Mouse (Mus musculus) adrenal gland (tissue): Measurements from ENCODE around the gene Tecpr2.

Experiments
- intact Hi-C: fragments of 180-260 bp; cut with DNase I; formaldehyde crosslinking; loops from one replicate; pipeline ENCODE4 v1.15.1; 2025

The Tecpr2 gene

DNA sequence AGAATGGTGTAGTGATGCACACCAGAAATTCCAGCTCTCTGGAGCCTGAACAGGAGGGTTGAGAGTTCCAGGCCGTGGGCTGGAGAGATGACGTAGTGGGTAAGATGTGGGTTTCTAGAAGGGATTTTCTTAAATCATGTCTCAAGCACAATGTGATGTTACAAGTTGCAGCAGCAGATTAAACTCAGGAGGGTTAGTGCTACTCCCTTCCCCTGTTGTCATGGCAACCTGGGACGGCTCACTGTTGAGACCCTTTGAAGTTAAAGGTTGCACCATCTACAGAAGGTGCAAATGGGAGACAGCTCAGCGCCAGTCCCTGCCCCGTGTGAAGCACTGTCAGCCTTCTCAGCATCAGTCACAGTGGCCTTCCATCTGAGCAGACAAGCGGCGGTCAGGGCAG, 27.8 kb upstream of the Tecpr2 start:
- intact Hi-C loops: no loop called here

DNA sequence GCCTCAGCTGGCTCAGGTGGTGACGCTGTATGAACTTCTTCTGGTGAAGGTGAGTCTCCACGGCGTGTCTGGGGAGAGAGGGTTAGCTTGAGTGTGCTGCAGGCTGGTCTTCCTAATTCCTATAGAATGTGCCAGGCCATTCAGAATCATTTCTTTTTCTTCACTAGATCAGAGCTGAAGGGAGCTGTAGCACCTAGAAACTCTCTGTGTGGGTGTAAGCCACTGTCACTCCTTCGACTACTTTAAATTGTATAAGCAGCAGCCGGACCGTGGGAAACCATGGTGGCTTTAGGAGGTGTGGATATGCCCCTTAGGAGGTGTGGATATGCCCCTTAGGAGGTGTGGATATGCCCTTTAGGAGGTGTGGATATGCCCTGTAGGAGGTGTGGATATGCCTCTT, 25.1 kb upstream of the Tecpr2 start:
- intact Hi-C loops: no loop called here

DNA sequence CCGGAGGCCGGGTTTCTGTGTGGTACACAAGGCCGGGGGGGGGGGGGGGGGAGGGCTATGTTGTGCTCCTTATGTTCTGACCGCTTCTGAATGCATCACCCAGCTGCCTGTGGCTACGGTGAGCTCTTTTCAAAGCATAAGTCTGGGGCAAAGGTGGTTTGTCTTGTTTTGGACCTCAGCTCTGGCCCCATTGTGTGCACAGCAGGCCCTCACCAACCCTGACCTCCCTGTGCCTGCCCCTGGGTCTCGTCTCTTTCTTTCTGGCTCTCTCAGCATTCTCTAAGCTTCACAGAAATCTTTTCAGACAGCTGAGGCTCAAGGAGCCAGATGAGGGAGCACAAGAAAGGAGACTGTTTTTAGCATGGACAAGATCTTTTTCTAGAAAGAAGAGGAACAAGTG, 23.5 kb upstream of the Tecpr2 start:
- intact Hi-C loops: no loop called here

DNA sequence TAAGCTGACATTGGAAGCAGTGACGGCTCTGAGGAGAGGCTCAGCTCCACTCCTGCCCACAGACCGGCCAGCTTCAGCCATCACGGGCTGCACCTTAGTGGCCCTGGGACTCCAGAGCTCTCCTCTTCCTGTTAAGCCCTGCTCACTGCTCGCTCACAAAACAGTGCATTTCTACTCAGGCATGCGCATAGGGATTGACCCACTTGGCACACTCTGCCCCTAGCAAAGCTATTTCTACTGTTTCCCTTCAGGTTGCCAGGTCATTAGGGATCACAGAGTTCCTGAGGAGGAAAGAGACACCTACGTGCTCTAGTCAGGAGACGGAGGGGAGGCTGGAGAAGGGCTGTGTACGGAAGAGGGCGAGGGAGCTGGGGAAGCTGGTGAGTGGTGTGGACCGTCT, 23.1 kb upstream of the Tecpr2 start:
- intact Hi-C loops: no loop called here

DNA sequence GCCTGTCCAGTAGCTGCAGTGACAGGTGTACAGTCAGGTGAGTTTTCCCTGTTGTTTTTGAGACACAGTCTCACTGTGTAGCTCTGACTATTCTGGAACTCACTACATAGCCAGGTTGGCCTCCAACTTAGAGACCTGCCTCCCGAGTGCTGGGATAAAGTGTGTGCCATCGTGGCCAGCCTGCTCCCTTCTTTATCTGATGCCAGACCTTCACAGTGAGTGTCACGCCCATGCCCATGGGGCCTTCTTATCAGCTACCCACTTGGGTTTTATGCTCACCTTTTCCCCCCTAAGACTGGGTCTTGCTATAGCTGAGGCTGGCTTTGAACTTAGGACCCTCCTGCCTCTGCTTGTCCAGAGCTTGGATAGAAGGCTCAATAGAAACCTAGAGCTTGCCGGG, 19.0 kb upstream of the Tecpr2 start:
- intact Hi-C loops: no loop called here

DNA sequence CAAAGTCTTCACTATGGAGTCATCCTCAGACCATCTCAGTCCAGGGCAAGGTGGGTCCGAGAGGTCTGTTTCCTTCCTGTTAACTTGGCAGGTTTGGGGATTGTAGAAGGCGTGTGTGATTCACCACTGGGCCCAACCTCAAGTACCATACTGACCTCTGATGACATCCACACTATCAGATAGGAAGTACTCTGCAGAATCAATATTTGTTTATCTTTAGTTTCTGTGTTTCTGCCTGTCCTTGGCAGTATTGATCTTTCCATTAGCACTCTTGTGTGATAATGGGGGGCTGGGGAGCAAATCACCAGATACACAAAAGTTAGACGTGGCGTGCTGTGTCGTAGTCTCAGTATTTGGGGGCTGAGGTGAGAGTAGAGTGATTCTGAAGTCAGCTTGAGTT, 17.8 kb upstream of the Tecpr2 start:
- intact Hi-C loops: no loop called here

DNA sequence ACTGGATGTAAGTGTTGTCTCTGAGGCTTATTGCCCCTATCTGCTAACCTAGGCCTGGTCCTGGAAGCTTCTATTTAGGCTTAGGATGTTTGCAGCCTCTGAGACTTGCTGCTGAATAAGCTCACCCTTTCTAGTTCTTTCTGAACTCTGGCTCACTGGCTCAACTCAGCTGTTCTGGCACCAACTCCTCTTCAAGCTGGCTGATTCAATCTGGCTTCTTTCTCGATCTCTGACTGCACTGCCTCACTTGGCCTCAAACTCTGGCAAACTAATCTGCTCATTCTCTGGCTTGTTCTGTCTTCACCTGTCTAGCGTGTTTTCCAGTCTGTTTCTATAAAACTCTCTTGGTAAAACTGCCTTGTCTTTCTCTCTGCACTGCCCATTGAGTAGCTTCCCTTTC, 13.7 kb upstream of the Tecpr2 start:
- intact Hi-C loops: no loop called here

DNA sequence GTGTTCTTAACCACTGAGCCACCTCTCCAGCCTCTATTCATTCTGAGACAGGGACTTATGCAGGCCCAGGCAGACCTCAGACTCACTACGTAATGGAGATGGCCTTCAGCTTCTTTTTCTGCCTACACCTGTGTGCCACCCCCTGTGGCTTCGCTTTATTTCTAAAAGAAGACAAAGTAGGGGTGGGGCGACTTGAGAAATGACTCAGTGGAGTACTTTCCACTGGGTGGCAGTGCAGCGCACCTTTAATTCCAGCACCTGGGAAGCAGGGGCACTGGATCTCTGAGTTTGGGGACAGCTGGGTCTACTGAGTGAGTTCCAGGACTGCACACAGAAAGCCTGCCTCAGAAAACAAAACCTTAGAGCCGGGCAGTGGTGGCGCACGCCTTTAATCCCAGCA, 6.8 kb upstream of the Tecpr2 start:
- intact Hi-C loops: no loop called here

DNA sequence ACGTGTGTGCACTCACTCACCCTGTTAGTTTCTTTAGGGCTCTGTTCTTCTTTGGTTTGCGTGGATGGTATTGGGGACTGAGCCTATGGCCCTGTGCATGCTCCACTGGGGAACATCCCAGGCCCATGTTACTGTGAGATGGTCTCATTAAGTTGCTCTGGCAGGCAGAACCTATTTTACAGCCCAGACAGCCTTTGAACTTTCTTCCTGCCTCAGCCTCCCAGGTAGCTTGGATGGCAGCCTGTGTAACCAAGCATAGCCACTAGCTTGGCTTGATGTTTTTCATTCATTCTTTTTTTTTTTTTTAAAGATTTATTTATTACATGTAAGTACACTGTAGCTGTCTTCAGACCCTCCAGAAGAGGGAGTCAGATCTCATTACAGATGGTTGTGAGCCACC, 3.8 kb upstream of the Tecpr2 start:
- intact Hi-C loops: no loop called here

DNA sequence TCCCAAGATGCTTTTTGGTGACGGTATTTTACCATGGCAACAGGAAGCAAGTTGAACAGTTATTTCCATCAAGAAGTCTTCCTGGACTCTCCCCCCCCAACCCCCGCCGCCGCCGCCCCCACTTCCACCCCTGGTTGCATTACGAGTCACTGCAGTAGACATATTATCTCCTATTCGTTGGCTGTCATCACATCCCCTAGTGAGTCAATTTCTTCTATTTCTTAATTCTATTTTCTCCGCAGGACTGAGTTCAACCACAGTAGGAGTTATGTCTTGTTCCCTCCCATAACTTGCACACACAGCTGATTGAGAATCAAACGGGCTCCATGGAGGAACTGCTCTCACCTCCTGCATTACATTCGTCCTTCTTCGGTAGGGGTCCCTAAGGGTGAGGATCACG, 958 bp upstream of the Tecpr2 start:
- intact Hi-C loops: no loop called here

DNA sequence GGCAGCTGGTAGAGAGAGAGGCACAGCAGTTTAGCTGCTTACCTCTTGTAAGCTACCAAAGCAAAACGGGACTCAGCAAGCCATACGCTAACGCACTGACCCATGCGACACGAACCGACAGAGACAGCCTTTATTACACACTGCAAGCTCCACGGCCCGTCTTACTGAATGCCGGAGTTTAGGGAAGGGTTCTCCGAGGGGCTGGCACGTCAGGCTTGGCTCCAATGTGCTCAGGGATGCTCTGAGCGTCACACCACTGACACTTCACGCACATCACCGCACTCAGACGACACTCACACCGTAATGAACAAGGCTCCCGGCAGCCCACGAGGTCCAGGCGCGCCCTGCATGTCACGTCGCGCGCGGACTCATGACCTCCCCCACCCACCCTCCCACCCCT, 458 bp upstream of the Tecpr2 start:
- intact Hi-C loops: no loop called here

DNA sequence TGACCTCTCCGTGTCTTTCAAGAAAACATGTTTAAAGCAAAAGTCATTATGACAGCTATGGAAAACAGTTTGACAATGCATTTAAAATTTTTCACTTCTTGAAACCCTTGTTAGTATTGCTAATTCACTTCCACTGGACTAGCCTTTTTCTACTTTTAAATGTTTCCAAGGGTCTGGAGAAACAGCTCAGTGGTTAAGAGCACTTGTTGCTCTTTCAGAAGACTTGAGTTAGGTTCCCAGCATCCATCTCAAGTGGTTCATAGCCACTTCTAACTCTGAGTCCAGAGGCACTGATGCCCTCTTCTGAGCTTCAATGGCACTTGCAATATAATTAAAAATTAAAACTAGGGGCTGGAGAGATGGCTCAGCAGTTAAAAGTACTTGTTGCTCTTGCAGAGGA, 2.8 kb downstream of the Tecpr2 start:
- intact Hi-C loops: no loop called here

DNA sequence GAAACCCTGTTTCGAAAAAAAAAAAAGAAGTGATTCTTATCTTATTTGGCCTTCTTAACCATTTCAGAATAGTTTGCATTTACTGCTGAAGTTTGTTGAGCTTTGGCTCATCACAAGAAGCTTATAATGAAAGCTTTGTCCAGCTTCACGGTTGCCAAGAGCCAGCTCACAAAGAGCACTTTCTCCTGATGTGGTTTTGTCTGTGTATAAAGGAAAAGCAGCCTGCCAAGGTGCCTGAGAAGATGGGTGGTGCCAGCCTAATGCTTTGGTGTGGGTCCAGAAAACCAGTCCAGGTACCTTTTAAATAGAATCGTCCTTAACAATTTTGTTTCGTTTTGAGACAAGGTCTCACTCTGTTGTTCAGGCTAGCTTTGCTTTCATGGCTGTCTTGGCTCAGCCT, 13.0 kb downstream of the Tecpr2 start:
- intact Hi-C loops: loop anchor here (5.0 kb wide), 1 partner anchor 55 kb away; no protein-coding TSS in a partner anchor

DNA sequence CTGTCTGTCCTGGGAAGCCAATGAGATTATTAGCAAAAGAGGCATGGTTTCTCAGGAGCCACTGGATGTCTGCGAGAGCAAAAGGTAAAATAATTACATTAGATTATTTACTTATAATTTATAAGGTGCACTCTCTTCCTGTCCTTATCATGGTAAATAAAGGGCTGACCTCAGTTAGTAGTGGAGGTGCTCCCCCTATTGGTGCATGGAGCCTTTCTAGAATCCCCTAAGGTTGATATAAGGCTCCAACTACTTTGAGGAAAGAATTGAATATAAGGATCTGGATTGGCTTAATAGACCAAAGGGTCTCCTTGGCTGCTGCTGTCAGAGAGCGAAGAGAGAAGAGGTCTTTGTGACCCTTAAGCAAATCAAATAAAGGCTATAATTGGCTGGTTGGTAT, 14.5 kb downstream of the Tecpr2 start:
- intact Hi-C loops: loop anchor here (5.0 kb wide), 1 partner anchor 56 kb away; no protein-coding TSS in a partner anchor

DNA sequence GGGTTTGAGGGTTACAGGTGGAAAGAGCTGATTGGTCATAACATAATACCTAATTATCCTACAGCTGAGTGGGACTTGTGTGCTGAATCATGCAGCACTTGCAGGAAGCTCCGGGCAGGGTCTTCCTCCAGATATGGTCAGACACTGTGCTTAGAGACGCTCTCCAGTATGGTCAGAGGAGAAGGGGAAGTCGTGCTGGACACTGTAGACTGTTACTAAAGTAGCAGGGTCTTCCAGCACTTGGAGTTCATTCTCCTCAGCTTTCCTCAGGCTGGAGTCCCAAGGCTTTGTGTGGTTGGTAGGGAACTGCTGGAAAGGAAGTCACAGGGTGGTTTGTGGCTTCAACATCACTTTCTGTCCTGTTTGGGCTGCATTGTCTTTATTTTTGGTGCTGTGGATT, 18.8 kb downstream of the Tecpr2 start:
- intact Hi-C loops: no loop called here

DNA sequence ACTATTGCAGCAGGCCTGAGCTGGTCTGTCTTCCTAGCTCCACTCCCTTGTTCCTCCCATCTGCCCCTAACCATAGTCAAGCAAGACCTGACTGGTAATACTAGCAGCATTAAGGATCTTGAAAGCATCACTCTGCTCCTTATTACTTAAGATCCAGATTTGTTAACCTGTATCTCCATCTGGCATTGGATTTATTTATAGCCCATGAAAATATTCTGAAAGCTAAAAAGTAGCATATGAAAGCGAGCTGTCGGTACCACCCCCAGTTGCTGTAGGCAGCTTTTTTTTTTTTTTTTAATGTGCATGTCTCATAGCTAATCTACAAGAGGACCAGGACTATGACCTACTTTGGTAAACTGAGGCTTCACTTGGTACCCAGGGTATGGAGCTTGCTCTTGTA, 20.9 kb downstream of the Tecpr2 start:
- intact Hi-C loops: no loop called here

DNA sequence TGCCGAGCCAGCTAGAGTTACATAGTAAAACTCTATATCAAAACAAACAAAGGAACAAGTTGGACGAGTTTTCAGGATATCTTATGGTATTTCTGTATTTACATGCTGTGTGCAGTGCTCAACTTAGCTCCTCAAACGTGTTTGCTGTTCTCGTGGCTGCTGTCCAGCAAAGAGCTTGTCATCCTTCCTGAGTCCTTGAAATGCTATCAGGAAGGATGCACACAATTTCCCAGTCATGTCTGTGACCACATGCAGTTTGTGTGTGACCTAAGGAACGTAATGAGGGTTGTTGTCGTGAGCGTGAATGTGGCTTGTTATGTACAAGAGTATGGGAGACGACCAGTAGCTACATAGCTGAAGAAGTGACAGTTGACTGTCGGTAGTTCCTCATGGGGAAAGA, 26.7 kb downstream of the Tecpr2 start:
- intact Hi-C loops: no loop called here

DNA sequence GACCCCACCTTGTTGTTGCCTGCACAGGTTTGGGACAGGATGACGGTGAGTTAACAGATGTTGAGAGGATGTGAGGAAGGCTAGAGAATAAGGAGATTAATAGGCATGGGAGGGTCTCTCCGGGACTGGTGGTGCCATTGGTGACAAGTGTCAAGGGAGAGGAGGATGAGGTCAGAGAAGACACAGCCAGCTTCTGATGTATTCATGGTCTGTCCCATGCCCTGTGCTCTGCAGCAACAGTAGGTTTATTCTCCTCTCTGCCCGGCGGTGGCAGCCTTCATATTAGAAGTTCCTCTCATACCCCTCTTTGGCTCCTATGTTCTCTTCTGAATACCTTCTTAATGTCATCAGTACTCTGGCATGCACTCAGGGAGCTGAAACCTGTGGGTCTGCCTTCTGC, 31.2 kb downstream of the Tecpr2 start:
- intact Hi-C loops: no loop called here

DNA sequence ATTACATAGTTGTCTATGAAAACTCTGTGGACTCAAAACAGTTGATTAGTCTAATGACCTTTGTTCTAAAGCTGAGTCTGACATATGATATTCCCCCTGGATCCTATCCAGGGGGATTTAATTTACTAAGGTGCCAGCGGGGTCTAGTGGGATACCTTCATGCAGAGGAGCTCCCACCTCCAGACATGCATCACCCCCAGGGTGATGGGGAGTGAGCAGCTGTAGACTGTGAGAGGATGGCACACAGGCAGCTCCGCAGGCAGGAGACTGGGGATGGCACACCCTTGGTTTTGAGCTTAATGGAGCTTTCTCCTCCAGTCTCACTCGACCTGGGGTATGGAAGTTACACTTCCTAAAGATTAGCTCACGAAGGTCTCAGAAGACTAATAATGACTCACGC, 32.5 kb downstream of the Tecpr2 start:
- intact Hi-C loops: no loop called here

DNA sequence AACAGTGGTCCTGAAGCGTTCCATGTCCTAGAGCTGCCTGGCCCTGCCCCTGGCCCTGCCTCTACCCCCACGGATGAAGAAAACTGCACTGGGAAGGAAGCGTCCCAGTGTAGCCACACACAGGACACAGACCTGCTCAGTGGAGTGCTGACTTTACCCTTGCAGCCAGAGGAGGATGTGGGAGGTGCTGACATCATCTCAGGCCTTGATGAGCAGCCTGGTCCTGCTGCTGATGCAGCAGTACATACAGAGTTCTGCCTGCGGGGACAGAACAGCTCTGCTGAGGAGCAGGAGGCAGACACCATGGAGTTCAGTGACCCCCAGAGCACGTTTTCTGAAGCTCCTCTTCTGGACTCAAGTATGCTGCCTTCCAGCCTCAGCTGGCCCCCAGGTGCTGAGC, 43.8 kb downstream of the Tecpr2 start:
- intact Hi-C loops: no loop called here

DNA sequence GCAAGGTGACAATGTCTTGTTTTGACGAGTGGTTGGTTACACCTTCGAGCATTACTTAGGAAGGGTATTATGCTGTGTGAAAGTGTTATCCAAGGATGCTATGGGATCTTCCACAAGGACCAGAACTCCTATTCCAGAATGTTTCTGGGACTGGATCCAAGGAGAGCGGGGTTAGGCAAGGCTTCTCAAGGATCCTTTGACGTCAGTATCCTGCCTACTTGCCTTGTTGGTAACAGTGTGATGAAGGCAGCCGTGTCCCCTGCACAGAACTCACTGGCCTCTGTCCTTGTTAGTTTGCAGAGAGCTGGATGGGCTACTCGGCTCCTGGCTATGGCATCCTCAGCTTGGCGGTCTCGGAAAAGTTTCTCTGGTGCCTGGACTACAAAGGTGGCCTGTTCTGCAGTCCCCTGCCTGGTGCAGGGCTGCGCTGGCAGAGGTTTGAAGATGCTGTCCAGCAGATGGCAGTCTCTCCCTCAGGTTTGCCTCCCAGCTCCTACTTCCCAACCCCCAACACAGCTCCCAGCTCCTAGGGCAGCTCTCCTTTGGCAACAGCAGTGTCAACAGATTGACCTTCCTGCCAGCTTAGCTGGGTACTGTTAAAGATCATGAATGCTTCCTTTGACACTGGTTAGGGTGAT, 47.0 kb downstream of the Tecpr2 start:
- intact Hi-C loops: loop anchor here (1.0 kb wide), 1 partner anchor 56 kb away; no protein-coding TSS in a partner anchor

DNA sequence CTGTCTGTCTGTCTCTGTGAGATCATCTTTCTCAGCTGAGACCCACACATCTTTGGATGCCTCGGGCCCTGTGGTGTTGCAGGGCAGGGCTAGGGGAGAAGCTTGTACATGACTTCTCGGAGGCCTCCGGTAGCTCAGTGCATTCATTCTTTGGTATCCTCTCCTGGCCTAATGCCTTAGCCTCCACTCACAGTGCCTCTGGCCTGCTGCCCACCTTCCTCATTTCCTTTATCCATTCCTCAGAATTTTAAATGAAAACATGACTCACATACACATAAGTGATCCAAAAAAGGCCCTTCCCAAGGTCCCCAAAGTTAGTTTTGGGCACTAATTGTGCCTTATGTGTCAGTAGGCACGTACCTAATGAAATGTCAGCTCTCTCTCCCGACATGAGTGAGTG, 48.4 kb downstream of the Tecpr2 start:
- intact Hi-C loops: no loop called here

DNA sequence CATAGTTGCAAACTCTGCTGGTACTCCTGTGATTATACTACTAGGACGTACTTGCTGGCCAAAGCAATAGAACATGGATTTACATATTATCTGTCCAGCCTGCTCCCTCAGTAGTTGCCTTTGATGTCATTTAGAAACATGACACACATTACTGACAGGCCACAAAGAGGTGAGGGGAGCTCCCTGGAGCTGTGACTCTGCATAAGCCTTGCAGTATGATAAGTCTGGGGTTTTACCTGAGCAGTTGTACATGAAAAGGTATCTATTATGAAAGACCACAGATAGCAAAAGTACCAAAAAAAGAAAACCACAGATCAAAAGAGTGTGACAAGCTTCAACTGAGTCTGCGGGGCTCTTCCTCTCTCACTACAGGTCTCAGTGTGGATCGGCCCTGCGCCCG, 50.3 kb downstream of the Tecpr2 start:
- intact Hi-C loops: no loop called here

DNA sequence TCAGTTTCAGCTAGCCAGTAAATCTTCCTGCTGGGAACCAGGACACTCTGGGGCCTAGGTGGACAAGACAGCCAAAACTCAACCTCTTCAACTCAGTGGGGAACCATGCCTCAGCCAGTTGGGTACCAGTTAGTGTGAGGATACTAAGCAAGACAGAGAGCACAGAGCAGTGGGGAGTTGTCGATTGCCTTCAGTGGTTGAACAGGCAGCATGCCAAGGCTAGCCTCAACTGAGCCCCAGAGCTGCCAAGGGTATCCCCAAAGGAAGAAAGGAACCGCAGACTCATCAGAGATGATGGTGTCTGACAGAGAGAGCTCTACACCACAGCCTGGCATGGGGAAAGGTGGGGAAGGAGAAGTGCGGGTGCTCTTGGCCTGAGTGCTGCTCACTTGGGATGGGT, 51.8 kb downstream of the Tecpr2 start:
- intact Hi-C loops: no loop called here
